Mouse (Mus musculus) intestine, postnatal 0 days (tissue): ENCODE data around the gene Ttll5. TPM values are rescaled to one million over a fixed set of nuclear protein-coding genes. Genes with fewer than 3 reads are reported as not detected.

ENCODE experiments used
- ATAC-seq: fragments of 200-750 bp; cut with Nextera tagmentation; 2 replicates; pipeline ENCODE4 v1.8.0; 2017; ENCODE audit warnings: mild to moderate bottlenecking, moderate TSS enrichment, moderate library complexity
- H3K27ac ChIP-seq: fragments of 300-500 bp; sonication (generic); 2 replicates; pipeline ENCODE4 v1.5.1; 2014; ENCODE audit warnings: mild to moderate bottlenecking, low read depth, low read length, moderate library complexity
- H3K27me3 ChIP-seq: fragments of 300-500 bp; sonication (generic); replicated peaks from 2 replicates; pipeline ENCODE4 v1.6.1; 2014; ENCODE audit warnings: low read length, mixed read lengths; ENCODE audit not compliant: control insufficient read depth, insufficient read depth
- H3K36me3 ChIP-seq: fragments of 300-500 bp; sonication (generic); 2 replicates; pipeline ENCODE4 v1.6.1; 2014; ENCODE audit warnings: mild to moderate bottlenecking, moderate library complexity; ENCODE audit not compliant: control insufficient read depth, insufficient read depth
- H3K4me1 ChIP-seq: fragments of 300-500 bp; sonication (generic); replicated peaks from 2 replicates; pipeline ENCODE4 v1.6.1; 2014; ENCODE audit warnings: antibody characterized with exemption, low read length, mixed read lengths; ENCODE audit not compliant: control insufficient read depth, insufficient read depth
- H3K4me2 ChIP-seq: fragments of 300-500 bp; sonication (generic); replicated peaks from 2 replicates; pipeline ENCODE4 v1.6.1; 2014; ENCODE audit warnings: low read depth, mild to moderate bottlenecking, moderate library complexity
- H3K4me3 ChIP-seq: fragments of 300-500 bp; sonication (generic); 2 replicates; pipeline ENCODE4 v1.5.1; 2014; ENCODE audit warnings: low read depth, low read length
- H3K9ac ChIP-seq: fragments of 300-500 bp; sonication (generic); 2 replicates; pipeline ENCODE4 v1.6.1; 2014; ENCODE audit warnings: mild to moderate bottlenecking, low read depth, low read length
- H3K9me3 ChIP-seq: fragments of 300-500 bp; sonication (generic); 2 replicates; pipeline ENCODE4 v1.6.1; 2016; ENCODE audit warnings: mixed run types; ENCODE audit not compliant: control insufficient read depth
- CTCF ChIP-seq: sonication (generic); IDR thresholded peaks from 2 replicates; pipeline ENCODE4 v1.5.1; 2016; ENCODE audit warnings: low read depth, mild to moderate bottlenecking, control low read depth, antibody characterized with exemption, moderate library complexity
- WGBS: fragments of 180-500 bp; shearing (Covaris S2); extraction: QIAGEN DNeasy Blood & Tissue Kit; methylation state at CpG from one replicate; pipeline ENCODE4 v1.1.7; 2014; 5-methylcytosine and 5-hydroxymethylcytosine counted together
- polyA plus RNA-seq: library from polyadenylated mRNA; unstranded; fragments of >200 nt; fragmentation: Nextera tagmentation; extraction: Ambion mirVana; gene quantifications from 2 replicates; pipeline ENCODE4 v1.2.1, GENCODE M21; 2015

Ttll5 gene
- polyA plus RNA-seq, 1 experiment from 2014 or later, result 3.3 TPM

DNA sequence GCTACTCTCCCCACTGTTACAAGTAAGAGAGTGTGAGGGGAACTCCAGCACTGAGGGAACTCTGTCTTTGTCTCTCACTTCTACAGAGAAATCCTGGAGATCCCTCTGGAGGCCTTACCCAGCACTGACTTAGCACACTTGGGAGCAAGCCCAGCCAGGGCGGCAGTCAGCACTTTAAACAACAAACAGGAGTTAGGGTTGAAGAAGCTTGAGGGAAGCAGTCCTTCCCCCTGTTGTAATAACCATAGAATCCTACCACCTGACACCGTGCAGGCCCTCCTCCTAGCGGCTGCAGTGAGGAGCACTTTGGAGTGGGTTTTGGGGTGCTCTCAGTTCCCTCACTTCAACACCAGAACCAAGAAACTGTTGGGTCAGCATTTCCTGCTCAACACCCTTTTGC is 140.0 kb downstream of the Ttll5 start:
- no peak for TF ChIP-seq CTCF
- ATAC-seq, result no peak
- WGBS, result 79% methylated on average over 3 of the region's 3 CpGs

DNA sequence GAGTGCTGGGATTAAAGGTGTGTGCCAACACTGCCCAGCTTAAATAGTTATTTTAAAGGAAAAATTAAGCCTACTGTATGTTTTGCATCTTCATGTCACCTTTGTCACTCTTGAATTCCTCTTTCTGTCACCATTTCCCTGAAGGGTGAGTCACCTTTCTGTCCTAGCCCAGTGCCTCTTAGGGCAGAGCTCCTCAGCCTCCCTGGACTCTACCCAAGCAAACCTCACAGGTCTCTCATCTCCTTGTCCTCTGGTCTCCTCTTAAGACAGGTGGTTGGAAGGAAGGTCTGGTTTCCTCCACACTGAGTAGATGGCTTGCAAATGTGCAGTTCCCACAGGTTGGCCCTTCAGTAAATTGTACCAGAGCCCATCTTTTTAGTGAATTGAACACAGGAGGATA is 143.4 kb downstream of the Ttll5 start:
- no peak for TF ChIP-seq CTCF
- no peaks in the 10 kb centered on the region for H3K36me3 ChIP-seq
- H3K9ac ChIP-seq, result no peak overlapping the region
- H3K9me3 ChIP-seq, result no peaks in the 10 kb centered on the region
- no peaks in the 10 kb centered on the region for H3K4me1 ChIP-seq
- H3K27ac ChIP-seq, result no peak overlapping the region
- no peak overlapping the region for H3K4me3 ChIP-seq
- no peak for ATAC-seq
- no peak overlapping the region for H3K4me2 ChIP-seq
- no peaks in the 10 kb centered on the region for H3K27me3 ChIP-seq

More for the DNA sequence above, 140.0 kb downstream of the Ttll5 start:
- no peak overlapping the region for H3K27ac ChIP-seq
- H3K9me3 ChIP-seq, result no peaks in the 10 kb centered on the region
- no peak overlapping the region for H3K4me3 ChIP-seq
- no peaks in the 10 kb centered on the region for H3K4me1 ChIP-seq
- no peaks in the 10 kb centered on the region for H3K27me3 ChIP-seq
- H3K9ac ChIP-seq, result no peak overlapping the region
- no peak overlapping the region for H3K4me2 ChIP-seq
- H3K36me3 ChIP-seq, result no peaks in the 10 kb centered on the region

DNA sequence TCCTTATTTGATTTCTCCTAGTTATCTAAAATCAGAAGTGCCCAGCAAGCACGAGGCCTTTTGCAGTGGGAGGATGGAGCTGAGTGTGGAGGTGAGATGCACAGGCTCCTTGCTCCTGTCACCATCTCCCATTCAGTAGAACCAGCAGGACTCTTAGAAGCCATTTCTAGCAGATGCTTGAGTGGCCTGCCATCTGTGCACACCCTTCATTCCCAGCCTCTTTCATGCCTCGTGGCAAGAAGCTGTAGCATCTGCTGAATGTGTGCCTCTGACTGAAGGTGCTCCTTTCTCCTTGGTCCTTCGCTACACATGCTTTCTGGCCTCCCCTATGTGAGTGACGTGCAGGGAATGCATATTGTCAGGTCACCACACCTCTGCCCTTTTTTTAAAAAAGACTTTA is 143.9 kb downstream of the Ttll5 start:
- WGBS, result 86% methylated on average over 4 of the region's 4 CpGs
- ATAC-seq, result no peak

DNA sequence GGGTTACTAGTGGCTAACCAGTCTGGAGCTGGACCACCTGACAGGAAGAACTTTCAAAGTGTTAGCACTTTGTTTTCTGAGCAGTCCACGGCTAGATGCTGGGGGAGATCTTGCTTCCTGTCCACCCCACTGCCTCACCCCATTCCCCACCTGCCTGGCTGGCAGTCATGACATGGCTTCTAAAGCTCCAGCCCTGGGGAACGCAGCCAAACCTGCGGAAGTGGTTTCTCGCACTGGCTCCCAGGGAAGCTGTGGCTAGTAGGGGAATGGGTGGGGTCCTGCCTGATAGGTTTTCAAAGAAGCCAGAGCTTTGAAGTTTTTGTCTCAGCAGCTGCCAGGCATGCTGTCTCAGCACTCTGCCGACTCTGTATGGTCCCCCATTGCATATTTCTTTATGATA is 145.1 kb downstream of the Ttll5 start:
- ATAC-seq, result no peak
- 65% methylated on average over 5 of the region's 5 CpGs for WGBS
- H3K4me3 ChIP-seq, result no peak overlapping the region
- no peak for TF ChIP-seq CTCF
- H3K27me3 ChIP-seq, result no peaks in the 10 kb centered on the region
- H3K36me3 ChIP-seq, result no peaks in the 10 kb centered on the region
- no peak overlapping the region for H3K27ac ChIP-seq
- no peaks in the 10 kb centered on the region for H3K9me3 ChIP-seq
- H3K4me1 ChIP-seq, result no peaks in the 10 kb centered on the region
- no peak overlapping the region for H3K4me2 ChIP-seq
- H3K9ac ChIP-seq, result no peak overlapping the region

More for the DNA sequence above, 143.9 kb downstream of the Ttll5 start:
- no peak for TF ChIP-seq CTCF
- Histone ChIP-seq H3K4me2 (no peak overlapping the region), H3K9ac (no peak overlapping the region), H3K27me3 (no peaks in the 10 kb centered on the region), H3K4me1 (no peaks in the 10 kb centered on the region), H3K4me3 (no peak overlapping the region), H3K36me3 (no peaks in the 10 kb centered on the region), H3K27ac (no peak overlapping the region), H3K9me3 (no peaks in the 10 kb centered on the region)

DNA sequence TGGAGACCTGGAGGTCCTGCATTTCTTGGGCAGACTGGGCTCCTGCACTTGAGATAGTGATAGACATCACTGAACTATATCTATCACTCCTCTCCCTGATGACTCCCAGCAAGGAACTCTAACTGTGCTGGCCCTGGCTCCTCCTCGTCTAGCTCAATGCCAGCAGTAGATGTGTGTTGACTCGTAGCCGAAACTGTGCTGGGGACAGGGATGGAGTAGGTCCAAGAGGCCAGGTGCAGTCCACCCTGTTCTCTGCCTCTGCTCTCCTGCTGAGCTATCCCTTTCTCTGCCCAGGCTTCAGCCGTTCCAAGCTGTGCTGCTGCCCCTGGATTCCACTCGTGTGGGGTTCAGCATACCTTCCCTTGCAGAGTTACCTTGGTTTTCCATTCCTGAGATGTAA is 145.7 kb downstream of the Ttll5 start:
- Histone ChIP-seq H3K27ac (no peak overlapping the region; the same call in 1 of the 2 replicates), H3K27me3 (no peaks in the 10 kb centered on the region), H3K9ac (no peak overlapping the region), H3K4me3 (no peak overlapping the region), H3K36me3 (no peaks in the 10 kb centered on the region), H3K9me3 (no peaks in the 10 kb centered on the region), H3K4me1 (no peaks in the 10 kb centered on the region), H3K4me2 (no peak overlapping the region)
- no peak for ATAC-seq
- 81% methylated on average over 5 of the region's 5 CpGs for WGBS
- no peak for TF ChIP-seq CTCF

DNA sequence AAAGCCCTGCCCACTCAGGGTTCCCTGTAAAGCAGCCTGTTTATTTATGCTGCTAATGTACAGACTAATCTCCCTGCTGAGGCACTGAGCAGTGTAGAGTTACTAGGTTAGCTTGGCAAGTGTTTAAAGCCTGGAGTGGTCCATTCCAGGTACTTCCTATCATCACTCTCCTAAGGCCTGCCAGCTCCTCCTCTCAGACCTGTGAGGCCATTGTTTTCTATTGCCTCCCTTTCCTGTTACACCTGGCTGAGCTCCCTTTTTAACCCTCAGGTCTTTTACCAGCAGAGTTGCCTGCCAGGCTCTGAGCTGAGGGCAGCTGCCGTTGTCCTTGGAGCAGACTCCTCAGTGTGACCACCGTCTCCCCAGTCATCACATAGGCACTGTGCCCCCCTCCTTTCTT is 146.3 kb downstream of the Ttll5 start:
- Histone ChIP-seq H3K9me3 (no peaks in the 10 kb centered on the region), H3K27me3 (no peaks in the 10 kb centered on the region), H3K4me1 (no peaks in the 10 kb centered on the region), H3K4me3 (no peak overlapping the region), H3K27ac (no peak overlapping the region), H3K4me2 (no peak overlapping the region), H3K36me3 (no peaks in the 10 kb centered on the region), H3K9ac (no peak overlapping the region)
- ATAC-seq, result no peak
- TF ChIP-seq CTCF, result no peak
- 81% methylated on average over 2 of the region's 2 CpGs for WGBS

DNA sequence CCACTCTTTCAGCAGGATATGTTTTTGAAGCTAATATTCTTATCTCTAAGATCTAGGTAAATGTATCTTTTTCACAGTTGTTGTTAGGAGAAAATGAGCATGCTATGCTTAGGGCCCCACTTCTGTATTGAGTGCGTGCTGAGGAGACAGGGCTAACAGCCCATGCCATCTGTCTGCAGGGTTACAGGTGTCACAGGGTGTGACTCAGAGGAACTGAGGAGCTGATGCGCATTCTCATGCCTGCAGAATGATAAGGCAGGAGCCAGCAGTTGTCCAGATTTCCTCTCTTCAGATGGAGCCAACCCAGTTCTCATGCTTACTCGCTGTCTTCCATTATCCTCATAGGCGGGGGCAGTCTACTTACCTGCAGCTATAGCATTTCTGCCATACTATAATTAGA is 147.2 kb downstream of the Ttll5 start:
- WGBS, result 90% methylated on average over 4 of the region's 4 CpGs

More for the DNA sequence above, 147.2 kb downstream of the Ttll5 start:
- H3K27ac ChIP-seq, result no peak overlapping the region
- H3K4me2 ChIP-seq, result no peak overlapping the region
- H3K27me3 ChIP-seq, result no peaks in the 10 kb centered on the region
- no peaks in the 10 kb centered on the region for H3K9me3 ChIP-seq
- TF ChIP-seq CTCF, result no peak
- no peak overlapping the region for H3K4me3 ChIP-seq
- no peak for ATAC-seq
- no peaks in the 10 kb centered on the region for H3K36me3 ChIP-seq
- H3K9ac ChIP-seq, result no peak overlapping the region
- H3K4me1 ChIP-seq, result no peaks in the 10 kb centered on the region
